Mouse (Mus musculus) midbrain, embryonic 11.5 days (tissue): ENCODE measurements around the gene Fcho1. TPM values are rescaled to one million over a fixed set of nuclear protein-coding genes. Genes with fewer than 3 reads are reported as not detected.

ENCODE experiments used
- ATAC-seq: fragments of 200-750 bp; cut with Nextera tagmentation; 2 replicates; pipeline ENCODE4 v1.8.0; 2017; ENCODE audit warnings: moderate TSS enrichment, moderate library complexity; ENCODE audit not compliant: low FRiP score
- DNase-seq: peaks from one replicate; pipeline ENCODE4 v3.0.0; 2015; ENCODE audit warnings: low spot score; ENCODE audit errors: missing footprints
- H3K27ac ChIP-seq: fragments of 300-500 bp; sonication (generic); 2 replicates; pipeline ENCODE4 v1.5.1; 2014; ENCODE audit warnings: low read depth, low read length
- H3K27me3 ChIP-seq: fragments of 300-500 bp; sonication (generic); 2 replicates; pipeline ENCODE4 v1.6.1; 2014; ENCODE audit warnings: mild to moderate bottlenecking, low read length, moderate library complexity, mixed read lengths; ENCODE audit not compliant: control insufficient read depth, insufficient read depth
- H3K36me3 ChIP-seq: fragments of 300-500 bp; sonication (generic); 2 replicates; pipeline ENCODE4 v1.6.1; 2014; ENCODE audit warnings: mild to moderate bottlenecking, low read length, moderate library complexity, mixed read lengths; ENCODE audit not compliant: control insufficient read depth, insufficient read depth
- H3K4me1 ChIP-seq: fragments of 300-500 bp; sonication (generic); 2 replicates; pipeline ENCODE4 v1.6.1; 2014; ENCODE audit warnings: low read length; ENCODE audit not compliant: control insufficient read depth, insufficient read depth
- H3K4me2 ChIP-seq: fragments of 300-500 bp; sonication (generic); 2 replicates; pipeline ENCODE4 v1.6.1; 2014; ENCODE audit warnings: mild to moderate bottlenecking, moderate library complexity
- H3K4me3 ChIP-seq: fragments of 300-500 bp; sonication (generic); 2 replicates; pipeline ENCODE4 v1.5.1; 2014; ENCODE audit warnings: low read depth, low read length
- H3K9ac ChIP-seq: fragments of 300-500 bp; sonication (generic); 2 replicates; pipeline ENCODE4 v1.6.1; 2014; ENCODE audit warnings: low read length
- H3K9me3 ChIP-seq: fragments of 300-500 bp; sonication (generic); 2 replicates; pipeline ENCODE4 v1.6.1; 2016; ENCODE audit warnings: low read length; ENCODE audit not compliant: control insufficient read depth
- WGBS: fragments of 180-500 bp; shearing (Covaris S2); extraction: QIAGEN DNeasy Blood & Tissue Kit; methylation state at CpG from one replicate; pipeline ENCODE4 v1.1.7; 2014; 5-methylcytosine and 5-hydroxymethylcytosine counted together
- polyA plus RNA-seq: library from polyadenylated mRNA; unstranded; fragments of >200 nt; fragmentation: Nextera tagmentation; extraction: Ambion mirVana; gene quantifications from 2 replicates; pipeline ENCODE4 v1.2.1, GENCODE M21; 2014

Fcho1 gene
- polyA plus RNA-seq, 1 experiment from 2014 or later, result 15.3 TPM

DNA sequence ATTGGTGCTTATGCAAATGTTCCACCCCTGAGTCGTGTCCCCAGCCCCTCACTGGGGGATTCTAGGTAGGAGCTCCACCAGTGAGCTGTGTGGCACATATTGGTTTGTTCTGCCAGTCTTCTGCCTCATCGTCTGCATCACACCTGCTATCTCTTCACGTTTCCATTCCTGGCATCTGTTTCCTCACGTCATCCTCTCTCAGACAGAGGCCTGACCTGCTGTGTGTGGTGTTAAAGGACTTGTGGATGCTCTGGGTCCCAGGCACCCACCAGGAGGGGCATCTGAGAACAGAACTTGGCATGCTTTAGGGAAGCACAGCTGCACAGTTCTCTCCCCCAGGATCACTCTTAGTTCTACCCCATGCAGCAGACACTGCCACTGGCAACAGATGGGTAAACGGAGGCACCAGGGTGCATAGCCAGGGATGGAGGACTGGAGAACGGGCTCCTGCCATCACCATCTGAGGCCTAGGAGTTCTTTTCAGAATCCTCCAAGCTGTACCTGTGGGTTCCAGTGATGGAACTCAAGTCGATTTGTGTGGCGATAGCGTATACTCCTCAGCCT, 50.0 kb downstream of the Fcho1 start:
- DNase-seq (peak; percentile 60), ATAC-seq (no peak)
- Histone ChIP-seq H3K4me3 (no peak overlapping the region), H3K4me1 (peaks cover 12% of the 10 kb centered on the region), H3K9me3 (no peaks in the 10 kb centered on the region), H3K9ac (peak overlapping the region; percentile 66), H3K27ac (no peak overlapping the region), H3K4me2 (peak overlapping the region; percentile 86; the same call in 1 of the 2 replicates), H3K27me3 (peaks cover 49% of the 10 kb centered on the region), H3K36me3 (no peaks in the 10 kb centered on the region)
- 31% methylated on average over 9 of the region's 9 CpGs for WGBS

DNA sequence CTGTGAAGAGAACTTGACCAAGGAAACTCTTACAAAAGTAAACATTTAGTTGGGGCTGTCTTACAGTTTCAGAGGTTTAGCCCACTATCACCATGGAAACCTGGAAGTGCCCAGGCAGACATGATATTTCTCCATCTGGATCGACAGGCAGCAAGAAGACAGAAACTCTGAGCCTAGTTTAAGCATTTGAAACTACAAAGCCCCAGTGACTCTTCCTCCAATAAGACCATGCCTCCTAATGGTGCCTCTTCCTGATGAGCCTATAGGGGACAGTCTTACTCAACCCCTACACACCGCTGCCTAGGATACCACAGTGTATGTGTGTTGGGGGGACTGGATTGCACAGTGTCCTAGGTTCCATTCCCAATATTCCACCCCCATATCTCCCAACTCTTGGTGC, 51.4 kb downstream of the Fcho1 start:
- H3K36me3 ChIP-seq, result no peaks in the 10 kb centered on the region
- H3K9ac ChIP-seq, result no peak overlapping the region
- 60% methylated on average over 2 of the region's 2 CpGs for WGBS
- H3K4me1 ChIP-seq, result peaks cover 17% of the 10 kb centered on the region
- ATAC-seq (no peak), DNase-seq (peak; percentile 72)
- no peak overlapping the region for H3K27ac ChIP-seq
- H3K4me3 ChIP-seq, result no peak overlapping the region
- no peaks in the 10 kb centered on the region for H3K9me3 ChIP-seq
- H3K27me3 ChIP-seq, result peaks cover 40% of the 10 kb centered on the region
- no peak overlapping the region for H3K4me2 ChIP-seq

- H3K27ac ChIP-seq, result no peak overlapping the region
- ATAC-seq (no peak), DNase-seq (peak; percentile 67)
- H3K4me3 ChIP-seq, result peak overlapping the region; percentile 72; the same call in 1 of the 2 replicates
- H3K27me3 ChIP-seq, result peaks cover 22% of the 10 kb centered on the region
- H3K9ac ChIP-seq, result 0 out of 2 replicates have a peak overlapping the region, but pooled peaks have one; percentile 25
- no peaks in the 10 kb centered on the region for H3K9me3 ChIP-seq
- peaks cover 22% of the 10 kb centered on the region for H3K4me1 ChIP-seq
- H3K36me3 ChIP-seq, result no peaks in the 10 kb centered on the region
- H3K4me2 ChIP-seq, result peak overlapping the region; percentile 98
- WGBS, result 61% methylated on average over 6 of the region's 6 CpGs
These were observed 53.3 kb downstream of the Fcho1 start for GRCm38 (mm10) chr8:71672168-71672735.

DNA sequence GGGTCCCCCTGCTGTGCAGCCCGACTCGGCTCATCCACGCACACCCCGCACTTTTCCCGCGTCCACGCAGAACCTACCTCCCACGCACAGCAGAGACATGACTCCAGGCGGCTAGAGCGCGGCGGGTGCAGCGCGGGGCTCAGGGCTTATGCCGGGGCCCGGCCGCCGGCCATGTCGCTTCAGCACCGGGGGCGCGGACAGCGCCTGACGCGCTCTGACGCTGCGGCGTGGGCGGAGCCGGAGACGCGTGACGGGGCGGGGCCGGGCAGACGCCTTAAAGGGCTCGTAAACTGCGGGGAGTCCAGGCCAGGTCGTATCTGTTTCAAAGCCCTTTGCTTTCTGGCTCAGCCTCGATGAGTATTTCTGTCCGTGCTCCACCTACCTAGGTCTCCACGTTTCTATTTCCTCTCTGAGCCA, 54.0 kb downstream of the Fcho1 start, which contains the start of gene Unc13a:
Gene Unc13a (minus strand): TSS at position 209 of the 417 bp plus-strand sequence.
- under 1% methylated on average over 42 of the region's 42 CpGs for WGBS
- Histone ChIP-seq H3K36me3 (no peaks in the 10 kb centered on the region), H3K4me3 (peak within 1 kb of the TSS; percentile 72), H3K4me2 (peak within 1 kb of the TSS; percentile 98), H3K9me3 (no peaks in the 10 kb centered on the region), H3K27ac (peak within 1 kb of the TSS; percentile 48), H3K9ac (peak within 1 kb of the TSS; percentile 61), H3K27me3 (peaks cover 18% of the 10 kb centered on the region), H3K4me1 (peaks cover 22% of the 10 kb centered on the region)
- ATAC-seq (peak; percentile 77), DNase-seq (peak; percentile 100)

GRCm38 (mm10) chr8:71670621-71671548, 54.6 kb downstream of the Fcho1 start:
- DNase-seq (peak; percentile 96), ATAC-seq (peak; percentile 58)
- WGBS, result under 1% methylated on average over 56 of the region's 64 CpGs
- Histone ChIP-seq H3K4me1 (peaks cover 20% of the 10 kb centered on the region), H3K9ac (peak overlapping the region; percentile 61), H3K27ac (peak overlapping the region; percentile 48), H3K9me3 (no peaks in the 10 kb centered on the region), H3K27me3 (peaks cover 15% of the 10 kb centered on the region), H3K4me3 (peak overlapping the region; percentile 72), H3K4me2 (peak overlapping the region; percentile 98), H3K36me3 (no peaks in the 10 kb centered on the region)

DNA sequence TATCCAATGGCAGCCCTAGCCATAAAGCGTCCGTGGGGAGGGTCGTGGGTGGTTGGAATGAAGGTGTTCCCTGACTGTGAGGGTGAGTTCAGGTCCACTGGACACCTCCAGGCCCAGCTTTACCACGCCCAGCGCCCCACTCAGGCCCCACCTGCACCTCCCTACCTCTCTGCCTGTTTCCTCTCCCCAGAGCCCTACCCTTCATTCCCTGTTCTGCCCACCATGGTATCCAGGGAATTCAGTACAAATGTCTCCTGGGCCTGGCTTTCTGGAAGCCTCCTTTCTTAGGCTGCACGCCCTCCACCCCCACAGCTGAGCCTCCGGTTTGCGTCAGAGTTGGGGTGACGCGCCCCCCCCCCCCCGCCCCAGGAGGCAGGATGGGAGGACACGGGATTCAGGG, 55.3 kb downstream of the Fcho1 start:
- DNase-seq, result peak; percentile 90
- 10% methylated on average over 10 of the region's 12 CpGs for WGBS
- Histone ChIP-seq H3K4me3 (peak overlapping the region; percentile 72), H3K27me3 (peaks cover 8% of the 10 kb centered on the region), H3K27ac (no peak overlapping the region), H3K4me1 (peaks cover 25% of the 10 kb centered on the region), H3K9ac (peak overlapping the region; percentile 58), H3K9me3 (no peaks in the 10 kb centered on the region), H3K4me2 (peak overlapping the region; percentile 98), H3K36me3 (no peaks in the 10 kb centered on the region)
- peak; percentile 1 for ATAC-seq

DNA sequence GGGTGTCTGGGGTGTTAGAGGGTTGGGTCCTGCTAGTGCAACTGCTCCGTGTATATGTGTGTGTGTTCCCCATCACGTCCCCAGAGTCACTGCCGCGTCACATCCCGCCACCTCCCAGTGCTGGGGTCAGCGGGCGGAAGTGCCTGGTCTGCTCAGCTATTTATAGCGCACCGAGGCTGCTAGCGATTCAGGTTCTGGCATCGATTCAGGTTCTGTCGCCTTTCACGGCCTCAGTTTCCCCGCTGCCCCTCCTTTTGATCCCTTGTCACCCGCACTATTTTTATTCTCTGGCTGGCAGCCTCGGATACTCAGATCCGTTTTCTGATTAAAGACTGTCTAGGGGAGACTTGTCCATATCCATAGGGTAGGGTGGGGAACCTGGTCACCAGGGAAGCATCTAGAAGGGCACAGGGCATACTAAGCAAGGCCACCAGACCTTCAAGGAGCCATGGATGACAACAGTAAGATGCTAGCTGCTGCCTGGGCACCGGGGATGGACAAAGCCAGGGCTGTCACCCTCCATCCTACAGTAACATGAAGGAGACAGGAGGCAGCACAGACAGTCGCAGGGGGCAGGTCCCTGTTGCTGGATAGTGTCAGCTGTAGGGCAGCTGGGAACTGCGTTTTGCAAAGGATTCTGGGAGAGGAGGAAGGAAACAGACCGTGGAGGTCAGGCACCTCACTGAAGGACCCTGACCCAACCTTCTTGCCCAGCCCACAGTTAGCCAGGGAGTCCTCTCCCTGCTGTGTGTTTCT, 57.1 kb downstream of the Fcho1 start:
- peaks cover 6% of the 10 kb centered on the region; the same call in 1 of the 2 replicates for H3K27me3 ChIP-seq
- 4% methylated on average over 21 of the region's 21 CpGs for WGBS

GRCm38 (mm10) chr8:71667256-71667655, 58.3 kb downstream of the Fcho1 start:
- DNase-seq (peak; percentile 88), ATAC-seq (no peak)
- peaks cover 6% of the 10 kb centered on the region; the same call in 1 of the 2 replicates for H3K27me3 ChIP-seq
- H3K4me2 ChIP-seq, result no peak overlapping the region
- H3K4me3 ChIP-seq, result no peak overlapping the region
- WGBS, result 51% methylated on average over 5 of the region's 5 CpGs
- H3K27ac ChIP-seq, result no peak overlapping the region
- 0 out of 2 replicates have a peak overlapping the region, but pooled peaks have one; percentile 24 for H3K9ac ChIP-seq
- H3K36me3 ChIP-seq, result no peaks in the 10 kb centered on the region
- no peaks in the 10 kb centered on the region for H3K9me3 ChIP-seq
- peaks cover 29% of the 10 kb centered on the region for H3K4me1 ChIP-seq

More for the DNA sequence above, 57.1 kb downstream of the Fcho1 start:
- Histone ChIP-seq H3K9me3 (no peaks in the 10 kb centered on the region), H3K4me3 (no peak overlapping the region), H3K9ac (no peak overlapping the region), H3K4me1 (peaks cover 29% of the 10 kb centered on the region), H3K36me3 (no peaks in the 10 kb centered on the region), H3K27ac (no peak overlapping the region), H3K4me2 (no peak overlapping the region; the same call in 1 of the 2 replicates)
- ATAC-seq, result no peak
- DNase-seq, result peak; percentile 88
